Mouse (Mus musculus) retina, postnatal 7 days (tissue): Measurements from ENCODE around the gene Alkbh4.
"Not testable (repeated sequence)": the region's sequence is repeated elsewhere in the genome, so short reads cannot be mapped to it uniquely, and the experiment has no call there.

Experiments used
- DNase-seq: peaks from one replicate; pipeline ENCODE4 v3.0.0-alpha.2; 2012; ENCODE audit warnings: low read depth, low spot score

Alkbh4 gene

DNA sequence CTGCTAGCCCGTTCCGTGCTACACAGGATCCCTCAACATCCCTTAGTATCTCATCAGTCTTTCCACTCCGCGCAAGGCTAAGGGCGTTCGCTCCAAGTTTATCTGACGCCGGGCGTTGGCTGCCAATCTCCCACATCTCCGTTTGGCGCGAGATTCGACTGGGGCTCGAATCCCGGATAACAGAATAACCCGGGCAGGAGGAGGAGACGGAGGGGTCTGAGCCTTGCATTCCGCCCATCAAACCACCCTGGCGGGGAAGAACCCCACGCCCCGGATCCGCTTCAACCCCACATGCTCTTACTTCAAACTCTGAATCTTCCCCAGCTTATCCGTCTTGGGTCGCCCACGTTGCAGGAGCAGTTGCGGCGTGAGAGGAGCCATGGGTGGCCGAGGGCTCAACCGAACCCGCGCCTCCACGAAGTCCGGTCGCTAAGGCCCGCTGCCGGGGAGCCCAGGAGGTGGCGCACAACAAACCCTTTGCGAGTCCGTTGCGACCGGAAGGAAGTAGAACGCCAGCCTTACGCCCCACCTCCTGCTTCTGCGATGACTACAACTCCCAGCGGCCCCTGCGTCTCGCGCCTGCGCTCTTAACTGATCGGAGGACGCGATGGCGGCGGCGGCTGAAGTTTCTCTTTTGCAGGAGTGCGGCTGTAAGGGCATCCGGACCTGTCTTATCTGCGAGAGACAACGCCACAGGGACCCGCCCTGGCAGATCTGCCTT, at the start of gene Alkbh4, which contains the start of gene Lrwd1:
Gene Alkbh4, plus strand, starts transcription at position 576 of the 721 bp plus-strand sequence.
Gene Lrwd1, minus strand, starts transcription at position 504 of the 721 bp plus-strand sequence.
- DNase-seq, result peak; percentile 90

DNA sequence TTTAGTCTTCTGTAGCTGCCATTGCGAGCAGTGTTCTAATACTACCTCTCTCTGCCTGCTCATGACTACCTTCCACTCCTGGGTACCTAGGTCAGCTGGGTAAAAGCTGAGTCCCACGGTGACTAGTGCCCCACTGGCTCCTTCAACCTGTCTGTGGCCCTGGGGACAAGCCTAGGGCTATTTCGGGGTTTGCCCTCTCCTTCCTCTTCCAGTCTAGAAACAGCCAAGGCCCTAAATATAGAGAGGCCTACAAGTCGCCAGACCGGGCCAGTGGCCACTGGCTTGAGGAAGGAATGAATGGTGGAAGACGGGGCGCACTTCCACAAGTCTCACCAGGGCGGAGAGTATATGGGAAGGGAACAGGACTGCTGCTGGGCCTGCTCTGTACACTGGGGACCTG, 49.7 kb upstream of the Alkbh4 start:
- DNase-seq, result no peak

DNA sequence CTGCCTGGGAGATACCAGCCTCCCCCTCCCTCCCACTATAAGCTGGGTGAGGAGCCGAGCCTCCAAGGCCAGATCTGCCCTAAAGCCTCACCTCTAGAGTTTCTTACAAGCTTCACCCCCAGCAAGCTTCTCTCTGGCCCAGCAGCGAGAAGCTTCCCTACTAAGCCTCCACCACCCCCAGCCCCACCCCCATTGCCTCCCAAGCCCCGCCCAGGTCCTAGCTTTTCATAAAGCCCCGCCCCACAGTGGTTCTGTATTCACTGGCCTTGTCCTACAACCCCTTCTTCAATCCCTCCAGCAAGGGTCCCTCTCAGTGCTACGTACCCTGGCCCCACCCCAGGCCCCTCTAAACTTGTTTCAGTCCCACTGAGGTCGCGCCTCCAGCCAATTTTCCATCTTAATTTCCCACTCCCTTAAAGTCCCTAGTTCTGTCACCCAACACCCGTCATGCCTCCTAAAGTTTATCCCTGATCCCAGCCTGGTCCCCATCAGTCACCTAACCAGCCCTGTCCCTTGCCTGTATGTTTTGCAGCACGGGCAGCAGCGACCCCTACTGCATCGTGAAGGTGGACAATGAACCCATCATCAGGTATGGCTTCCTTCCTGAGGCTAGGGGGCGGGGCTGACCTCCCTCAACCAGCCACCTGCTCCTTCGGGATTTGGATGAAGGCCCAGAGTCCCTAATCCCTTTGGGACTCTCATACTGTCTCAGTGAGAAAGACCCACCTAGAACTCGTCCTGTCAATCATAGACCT, 46.9 kb upstream of the Alkbh4 start:
- no peak for DNase-seq

DNA sequence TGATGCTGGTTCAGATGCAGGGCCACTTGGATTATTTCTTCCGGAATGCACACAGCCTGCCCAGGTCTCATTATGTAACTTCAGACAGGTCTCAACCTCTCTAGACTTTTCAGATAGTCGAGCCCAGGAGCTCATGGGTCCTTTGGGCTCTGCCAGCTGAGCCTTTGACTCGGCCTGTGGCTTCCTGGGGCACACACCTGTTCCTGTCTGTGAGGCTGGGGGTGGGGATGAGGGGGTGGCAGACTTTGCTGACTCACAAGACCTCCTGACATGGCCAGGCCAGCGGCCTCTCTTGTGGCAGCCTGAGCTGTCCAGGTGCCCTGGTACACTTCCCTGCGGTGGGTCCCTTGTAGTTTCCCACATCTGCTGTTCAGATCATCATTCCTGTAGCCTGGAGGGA, 44.0 kb upstream of the Alkbh4 start:
- no peak for DNase-seq

DNA sequence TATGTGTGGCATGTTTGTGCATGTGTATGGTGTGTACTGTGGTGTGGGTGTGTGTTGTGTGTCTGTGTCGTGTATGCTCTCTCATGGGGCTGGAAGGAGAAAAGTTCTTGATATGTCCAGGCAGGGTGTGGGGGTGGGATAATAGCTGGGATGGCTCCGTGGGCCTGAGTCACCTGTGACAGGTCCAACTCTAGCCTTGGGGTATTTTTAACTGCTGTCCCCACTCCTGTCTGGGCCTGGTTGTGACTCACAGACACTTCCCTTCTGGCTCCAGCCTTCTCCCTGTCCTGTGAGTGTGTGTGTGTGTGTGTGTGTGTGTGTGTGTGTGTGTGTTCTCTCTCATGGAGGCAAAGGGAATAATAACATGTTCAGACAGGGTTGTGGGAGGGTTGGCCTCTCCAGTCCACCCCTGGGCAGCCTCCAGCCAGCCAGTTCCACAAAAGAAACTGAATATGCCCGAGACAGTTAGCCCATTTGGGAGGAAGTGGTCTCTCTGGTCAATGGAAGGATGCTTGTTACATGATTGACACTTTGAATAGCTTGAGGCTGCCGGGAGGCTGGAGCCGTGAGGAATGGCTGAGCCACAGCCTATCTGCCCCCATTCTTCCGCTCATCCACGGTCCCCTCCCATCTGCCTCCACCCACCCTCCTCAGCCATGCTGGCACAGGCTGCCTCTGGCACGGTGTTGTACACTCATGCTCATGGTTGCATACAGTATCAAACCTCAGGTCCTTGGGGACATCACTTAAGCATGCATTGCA, 41.5 kb upstream of the Alkbh4 start:
- no peak for DNase-seq

DNA sequence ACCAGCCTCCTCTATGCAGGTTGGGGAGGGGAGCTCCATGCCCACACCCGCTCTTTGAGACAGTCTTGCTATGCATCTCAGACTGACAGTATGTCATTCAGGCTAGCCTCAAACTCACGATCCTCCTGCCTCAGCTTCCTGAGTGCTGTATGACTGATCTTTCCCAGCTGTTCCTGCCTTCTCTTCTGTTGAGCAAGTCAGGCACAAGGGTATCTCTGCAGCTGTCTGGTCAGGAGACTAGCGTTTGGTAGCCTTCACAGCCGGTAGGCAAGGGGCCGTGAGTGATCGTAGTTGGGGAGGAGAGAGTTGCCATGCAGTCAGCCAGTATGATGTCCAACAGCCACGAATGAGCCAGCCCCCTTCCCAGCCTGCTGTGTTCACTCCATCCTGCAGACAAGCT, 40.9 kb upstream of the Alkbh4 start:
- no peak for DNase-seq

DNA sequence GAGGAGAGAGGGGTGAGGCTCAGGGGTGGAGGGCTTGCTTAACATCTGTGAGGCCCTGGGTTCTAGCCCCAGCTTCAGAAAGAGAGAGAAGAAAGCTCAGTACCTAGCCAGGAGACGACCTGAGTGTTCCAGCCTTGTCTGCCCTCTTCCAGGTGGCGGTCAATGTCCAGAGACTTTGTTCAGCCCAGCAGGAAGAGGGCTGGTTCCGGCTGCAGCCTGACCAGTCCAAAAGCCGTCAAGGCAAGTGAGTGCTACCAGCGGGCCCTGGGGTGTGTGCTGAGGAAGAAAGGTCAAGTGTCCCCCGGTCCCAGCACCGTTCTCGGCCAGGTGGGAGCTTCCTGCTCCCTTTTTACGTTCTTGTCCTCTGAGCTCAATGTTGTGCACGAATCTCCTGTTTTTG, 37.4 kb upstream of the Alkbh4 start:
- DNase-seq, result no peak

DNA sequence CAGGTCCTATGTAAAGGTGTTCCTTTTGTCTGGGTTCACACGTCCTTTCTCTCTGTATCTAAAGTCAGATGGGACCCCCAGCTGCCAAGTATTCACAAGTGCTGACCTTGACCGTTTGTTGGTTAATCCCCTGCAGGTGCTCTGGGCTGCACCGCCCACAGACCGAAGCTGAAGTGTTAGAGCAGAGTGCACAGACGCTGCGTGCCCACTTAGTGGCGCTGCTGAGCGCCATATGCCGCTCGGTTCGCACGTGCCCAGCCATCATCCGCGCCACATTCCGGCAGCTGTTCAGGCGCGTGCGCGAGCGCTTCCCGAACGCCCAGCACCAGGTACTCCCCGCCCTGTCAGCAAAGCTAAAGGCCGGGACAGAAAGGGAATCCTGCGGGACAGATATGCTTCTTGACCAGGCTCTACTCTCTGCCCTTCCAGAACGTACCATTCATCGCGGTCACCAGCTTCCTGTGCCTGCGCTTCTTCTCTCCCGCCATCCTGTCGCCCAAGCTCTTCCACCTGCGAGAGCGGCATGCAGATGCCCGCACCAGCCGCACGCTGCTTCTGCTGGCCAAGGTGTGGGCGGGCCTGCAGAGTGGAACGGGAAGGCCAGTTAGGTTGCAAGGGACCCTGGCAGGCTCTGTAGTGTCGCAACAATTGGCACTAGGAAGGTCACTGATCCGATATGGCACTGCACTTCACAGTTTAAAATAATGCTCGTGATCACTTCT, 33.7 kb upstream of the Alkbh4 start:
- peak; percentile 69 for DNase-seq

DNA sequence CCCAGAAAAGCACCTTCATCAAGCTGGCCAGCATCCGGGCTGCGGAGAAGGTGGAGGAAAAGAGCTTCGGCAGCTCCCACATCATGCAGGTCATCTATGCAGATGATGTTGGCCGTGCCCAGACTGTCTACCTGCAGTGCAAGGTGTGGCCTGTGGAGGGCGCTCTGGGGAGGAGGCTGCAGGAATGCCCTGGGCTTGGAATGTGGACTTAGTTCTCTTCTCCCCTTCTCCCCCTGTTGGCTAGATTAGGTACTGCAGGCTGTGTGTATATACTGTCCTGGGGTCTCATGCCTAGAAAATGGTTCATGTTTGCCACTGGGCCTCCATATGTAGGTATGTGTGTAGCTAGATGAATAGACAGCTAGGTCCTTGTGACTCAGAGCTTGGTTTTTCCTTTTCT, 31.4 kb upstream of the Alkbh4 start:
- DNase-seq, result no peak

DNA sequence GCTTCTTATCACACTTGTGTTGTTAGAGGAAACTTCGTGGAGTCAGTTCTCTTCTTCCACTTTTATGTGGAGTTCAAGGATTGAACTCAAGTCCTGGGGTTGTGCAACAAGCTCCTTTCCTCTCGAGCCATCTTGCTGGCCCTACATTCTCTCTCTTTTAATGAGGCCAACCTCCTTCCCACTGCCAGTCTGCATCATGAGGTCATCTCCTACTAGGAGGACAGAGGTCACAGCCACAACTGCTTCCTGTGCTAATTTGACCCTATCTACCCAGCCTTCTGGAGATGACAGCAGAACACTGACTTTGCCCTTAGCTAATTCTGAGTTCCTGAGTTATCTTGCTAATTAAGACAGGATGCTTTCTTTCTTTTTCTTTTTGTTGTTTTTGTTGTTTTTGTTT, 27.5 kb upstream of the Alkbh4 start:
- DNase-seq, result no peak

DNA sequence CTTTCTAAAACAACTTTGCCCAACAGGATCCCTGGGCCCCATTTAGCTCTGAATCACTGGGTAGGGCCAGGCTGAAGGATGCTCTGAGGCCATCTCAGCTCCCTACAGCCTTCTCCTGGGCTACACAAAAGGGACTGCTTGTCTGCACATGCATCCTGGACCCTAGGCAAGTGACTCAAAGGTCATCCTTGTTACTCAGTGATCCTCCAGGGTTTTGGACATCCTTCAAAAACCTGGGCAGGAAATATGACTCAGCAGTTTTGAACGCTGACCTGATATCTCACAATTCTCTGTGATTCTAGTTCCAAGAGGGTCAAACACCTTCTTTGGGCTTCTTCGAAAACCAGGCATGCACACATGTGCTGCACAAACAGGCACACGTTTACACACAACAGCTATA, 26.9 kb upstream of the Alkbh4 start:
- DNase-seq, result no peak

DNA sequence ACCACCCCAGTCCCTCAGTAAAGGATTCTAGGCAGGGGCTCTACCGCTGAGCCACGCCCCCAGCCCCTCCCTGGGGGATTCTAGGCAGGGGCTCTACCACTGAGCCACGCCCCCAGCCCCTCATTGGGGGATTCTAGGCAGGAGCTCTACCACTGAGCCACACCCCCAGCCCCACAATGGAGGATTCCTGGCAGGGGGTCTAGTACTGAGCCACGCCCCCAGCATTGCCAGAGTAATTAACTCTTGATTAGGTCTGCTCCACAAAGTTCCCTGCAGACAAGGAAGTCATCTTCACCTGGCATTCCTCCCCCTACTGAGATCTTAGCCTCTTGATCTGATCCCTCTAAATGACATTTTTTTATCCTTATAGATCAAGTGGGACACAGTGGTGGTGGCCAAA, 22.4 kb upstream of the Alkbh4 start:
- not testable (repeated sequence) for DNase-seq

DNA sequence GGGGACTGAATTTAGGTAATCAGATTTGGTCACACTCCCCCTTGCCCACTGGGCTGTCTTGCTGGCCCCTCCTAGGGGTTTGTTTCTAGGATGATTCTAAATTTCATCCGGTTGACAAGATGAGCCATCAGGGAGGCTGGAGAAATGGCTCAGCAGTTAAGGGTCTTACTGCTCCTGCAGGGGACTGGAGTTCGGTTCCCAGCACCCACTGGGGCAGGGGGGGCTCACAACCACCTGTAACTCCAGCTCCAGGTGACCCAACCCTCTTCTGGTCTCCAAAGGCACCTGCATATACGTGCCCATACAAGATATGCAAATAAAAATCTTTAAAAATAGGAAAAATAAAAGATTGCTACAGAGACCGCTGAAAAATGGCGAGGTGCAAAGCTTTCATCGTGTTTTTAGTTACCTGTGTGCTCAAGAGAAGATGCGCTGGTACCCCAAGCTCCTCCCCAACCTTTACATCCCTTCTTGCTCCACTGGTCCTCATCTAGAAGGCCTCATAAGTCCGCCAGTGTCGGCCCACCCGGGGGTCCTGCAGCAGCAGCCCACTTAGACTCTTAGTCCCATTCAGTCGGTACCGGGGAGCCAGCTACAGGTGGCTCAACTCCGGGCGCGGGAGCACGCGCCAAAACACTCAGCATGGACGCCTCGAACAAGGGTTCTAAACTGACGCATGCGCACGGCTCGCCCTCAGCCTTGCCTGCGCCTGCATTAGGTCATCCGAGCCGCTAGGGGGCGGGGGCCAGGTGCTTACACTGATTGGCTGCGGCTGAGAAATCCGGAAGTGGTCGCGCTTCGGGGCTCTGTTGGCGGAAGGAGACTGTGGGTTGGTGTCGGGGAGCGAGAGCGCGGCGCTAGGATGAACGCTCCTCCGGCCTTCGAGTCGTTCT, 19.8 kb upstream of the Alkbh4 start, which contains the start of gene Polr2j:
Gene Polr2j, plus strand, starts transcription at position 741 of the 893 bp plus-strand sequence.
- DNase-seq, result peak; percentile 96

DNA sequence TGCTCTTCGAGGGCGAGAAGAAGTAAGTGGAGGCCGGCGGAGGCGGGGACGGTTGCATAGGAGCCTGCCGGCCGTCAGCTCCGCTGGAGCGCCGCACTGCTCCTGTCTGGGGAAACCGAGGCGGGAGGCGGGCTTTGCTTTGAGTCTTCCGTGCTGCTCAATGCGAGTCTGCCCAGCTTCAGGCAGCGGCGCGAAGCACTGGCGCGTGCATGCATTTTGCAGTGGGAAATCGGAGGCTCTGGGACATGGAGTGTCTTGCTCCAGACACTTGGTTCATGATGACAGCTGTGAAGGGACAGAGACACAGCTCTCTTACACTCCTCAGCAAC, 19.2 kb upstream of the Alkbh4 start:
- DNase-seq, result no peak

DNA sequence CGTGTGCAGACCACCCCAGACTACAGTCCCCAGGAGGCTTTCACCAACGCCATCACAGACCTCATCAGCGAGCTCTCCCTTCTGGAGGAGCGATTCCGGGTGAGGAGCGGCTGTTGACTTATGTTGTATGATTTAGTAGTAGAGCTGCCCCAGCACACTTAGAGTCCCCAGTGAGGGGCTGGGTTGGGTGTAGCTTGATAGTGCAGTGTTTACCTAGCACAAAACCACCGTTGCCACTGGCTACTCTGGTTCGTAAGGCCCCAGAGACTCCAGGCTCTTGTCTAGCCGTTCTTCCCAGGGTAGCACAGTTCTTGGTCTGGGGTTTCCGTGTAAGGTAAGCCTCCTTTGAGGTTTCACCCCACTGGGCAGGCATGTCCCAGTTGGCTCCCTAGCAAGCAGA, 13.8 kb upstream of the Alkbh4 start:
- DNase-seq, result no peak

DNA sequence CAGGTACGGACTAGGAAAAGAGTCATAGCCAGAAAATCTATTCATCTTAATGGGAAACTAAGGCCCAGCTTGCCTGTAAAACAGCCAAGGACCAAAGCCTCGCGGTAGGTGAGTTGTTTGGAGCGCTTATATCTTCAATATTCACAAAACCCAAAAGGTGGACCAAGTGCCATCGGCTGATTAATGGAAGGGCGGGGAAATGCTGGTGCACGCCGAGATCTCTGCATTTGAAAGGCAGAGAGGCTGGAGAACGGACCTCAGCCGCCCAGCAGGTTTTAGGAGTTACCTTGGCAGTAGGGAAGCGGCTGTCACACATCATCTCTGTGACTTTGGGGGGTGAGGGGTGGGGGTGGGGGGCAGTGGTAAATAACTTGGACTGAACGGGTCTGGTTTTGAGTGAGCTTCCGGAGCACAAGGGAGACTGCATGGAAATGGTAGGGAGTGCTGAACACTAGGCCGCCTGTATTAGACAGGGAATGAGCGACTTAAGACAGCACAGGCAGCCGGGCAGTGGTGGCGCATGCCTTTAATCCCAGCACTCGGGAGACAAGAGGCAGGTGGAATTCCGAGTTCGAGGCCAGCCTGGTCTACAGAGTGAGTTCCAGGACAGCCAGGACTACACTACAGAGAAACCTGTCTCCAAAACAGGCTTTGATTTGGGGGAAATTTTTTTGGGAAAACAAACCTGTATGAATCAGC, 495 bp downstream of the Alkbh4 start:
- no peak for DNase-seq

DNA sequence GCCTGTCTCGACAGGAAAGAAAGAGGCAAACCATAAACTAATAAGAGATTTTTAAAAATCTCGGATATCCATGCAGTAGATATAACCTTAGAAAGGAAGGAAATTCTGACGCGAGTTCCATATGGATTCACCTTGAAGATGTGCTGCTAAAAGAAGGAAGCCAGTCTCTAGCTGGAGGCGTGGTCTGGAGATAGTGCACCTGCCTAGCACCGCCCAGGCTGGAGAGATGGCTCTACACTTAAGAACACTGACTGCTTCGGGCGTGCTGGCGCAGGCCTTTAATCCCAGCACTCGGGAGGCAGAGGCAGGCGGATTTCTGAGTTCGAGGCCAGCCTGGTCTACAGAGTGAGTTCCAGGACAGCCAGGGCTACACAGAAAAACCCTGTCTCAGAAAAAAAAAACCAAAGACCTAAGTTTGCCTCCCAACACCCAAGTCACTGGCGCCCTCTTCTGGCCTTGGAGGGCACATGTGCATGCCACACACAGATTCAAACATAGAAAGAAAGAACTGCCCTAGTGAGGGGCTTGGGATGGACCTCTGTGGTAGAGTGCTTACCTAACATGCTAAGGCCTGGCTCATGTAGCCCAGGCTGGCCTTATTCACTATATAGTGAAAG, 1.8 kb downstream of the Alkbh4 start:
- peak; percentile 29 for DNase-seq

DNA sequence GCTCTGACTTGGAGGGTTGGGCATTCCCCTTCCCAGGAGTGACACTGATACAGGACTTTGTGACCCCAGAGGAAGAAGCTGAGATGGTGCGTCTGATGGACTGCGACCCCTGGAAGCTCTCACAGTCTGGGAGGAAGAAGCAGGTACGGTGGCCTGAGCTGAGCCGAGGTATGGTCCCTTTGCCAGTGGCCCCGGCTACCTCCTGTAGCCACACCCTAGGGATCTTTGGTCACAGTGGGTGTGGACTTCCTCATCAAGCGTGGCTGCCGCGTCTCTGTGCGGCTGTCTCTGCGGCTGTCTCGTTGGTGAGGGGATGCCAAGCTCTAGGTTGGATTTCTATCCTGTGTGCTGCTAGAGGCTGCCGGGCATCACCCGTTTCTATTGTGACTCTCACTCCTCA, 3.4 kb downstream of the Alkbh4 start:
- DNase-seq, result no peak

DNA sequence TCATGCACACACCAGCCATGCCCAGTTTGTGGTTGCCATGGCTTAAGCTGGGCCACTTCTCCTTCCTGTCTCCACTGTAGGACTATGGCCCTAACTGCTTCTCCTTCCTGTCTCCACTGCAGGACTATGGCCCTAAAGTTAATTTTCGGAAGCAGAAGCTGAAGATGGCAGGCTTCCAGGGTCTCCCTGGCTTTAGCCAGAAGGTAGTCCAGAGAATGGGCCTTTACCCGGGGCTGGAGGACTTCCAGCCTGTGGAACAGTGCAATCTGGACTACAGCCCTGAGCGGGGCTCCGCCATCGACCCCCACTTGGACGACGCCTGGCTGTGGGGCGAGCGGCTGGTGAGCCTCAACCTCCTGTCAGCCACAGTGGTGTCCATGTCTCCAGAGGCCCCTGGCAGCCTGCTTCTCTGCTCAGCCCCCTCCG, 4.1 kb downstream of the Alkbh4 start:
- DNase-seq, result no peak

DNA sequence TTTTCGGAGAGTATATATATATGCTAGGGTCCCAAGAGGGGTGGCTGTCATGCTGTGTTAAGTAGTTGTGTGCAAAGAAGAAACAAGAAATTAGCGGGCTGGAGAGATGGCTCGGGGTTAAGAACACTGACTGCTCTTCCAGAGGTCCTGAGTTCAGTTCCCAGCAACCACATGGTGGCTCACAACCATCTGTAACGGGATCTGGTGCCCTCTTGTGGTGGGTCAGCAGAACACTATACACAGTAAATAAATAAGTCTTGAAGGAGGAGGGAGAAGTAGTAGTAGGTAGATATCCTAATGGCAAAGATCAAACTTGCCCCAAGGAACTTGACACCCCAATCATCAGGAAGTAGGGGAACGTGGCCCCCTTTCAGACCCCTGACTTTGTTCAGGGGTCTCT, 6.8 kb downstream of the Alkbh4 start:
- no peak for DNase-seq
